Mouse (Mus musculus): ENCODE data around the gene Impg2. TPM values are rescaled to one million over a fixed set of nuclear protein-coding genes. Genes with fewer than 3 reads are reported as not detected.
A peak's percentile ranks its signal among the peaks of the same experiment; 100 is the strongest.

The Impg2 gene
- 0.28 and 0.70 TPM in 2 replicates for polyA plus RNA-seq (2014; fragmentation: Nextera tagmentation; extraction: Ambion mirVana)

- ATAC-seq (ENCODE audit: low read depth) (no peak), DNase-seq (ENCODE audit: low spot score) (no peak)
- H3K36me3 ChIP-seq (ENCODE audit: control insufficient read depth, insufficient read depth, low read length): no peaks in the 10 kb centered on the region
- no peak within 1 kb of the TSS for H3K4me2 ChIP-seq (ENCODE audit: low read depth, low read length)
- no peaks in the 10 kb centered on the region for H3K9me3 ChIP-seq (ENCODE audit: control insufficient read depth, low read length)
- no peak within 1 kb of the TSS for H3K27ac ChIP-seq (replicated peaks; ENCODE audit: low read depth, low read length)
- H3K9ac ChIP-seq (ENCODE audit: low read depth, low read length): no peak within 1 kb of the TSS
- no peaks in the 10 kb centered on the region for H3K4me1 ChIP-seq (ENCODE audit: control insufficient read depth, insufficient read depth, low read length)
- no peak within 1 kb of the TSS for H3K4me3 ChIP-seq (ENCODE audit: low read depth, low read length)
- WGBS: 44% methylated on average over 6 of the region's 6 CpGs
- H3K27me3 ChIP-seq (replicated peaks; ENCODE audit: control insufficient read depth, insufficient read depth, low read length): no peaks in the 10 kb centered on the region
These were observed at the start of gene Impg2 for GRCm38 (mm10) chr16:56204051-56204450. TSS of gene Impg2 (plus strand) at chr16:56204313.

- H3K36me3 ChIP-seq (ENCODE audit: control insufficient read depth, insufficient read depth, low read length): peaks cover 23% of the 10 kb centered on the region
- no peaks in the 10 kb centered on the region for H3K4me1 ChIP-seq (ENCODE audit: control insufficient read depth, insufficient read depth, low read length)
- H3K27me3 ChIP-seq (replicated peaks; ENCODE audit: control insufficient read depth, insufficient read depth, low read length): no peaks in the 10 kb centered on the region
- no peak overlapping the region for H3K9ac ChIP-seq (ENCODE audit: low read depth, low read length)
- no peak overlapping the region for H3K4me3 ChIP-seq (ENCODE audit: low read depth, low read length)
- WGBS: 79% methylated on average over 7 of the region's 7 CpGs
- H3K9me3 ChIP-seq (ENCODE audit: control insufficient read depth, low read length): no peaks in the 10 kb centered on the region
- H3K27ac ChIP-seq (replicated peaks; ENCODE audit: low read depth, low read length): no peak overlapping the region
- no peak overlapping the region for H3K4me2 ChIP-seq (ENCODE audit: low read depth, low read length)
- DNase-seq (ENCODE audit: low spot score) (no peak), ATAC-seq (ENCODE audit: low read depth) (no peak)
These were observed 40.6 kb upstream of the Impg2 start for GRCm38 (mm10) chr16:56163466-56163865.

GRCm38 (mm10) chr16:56170247-56170646, 33.9 kb upstream of the Impg2 start:
- Histone ChIP-seq H3K27me3 (replicated peaks; ENCODE audit: control insufficient read depth, insufficient read depth, low read length) (no peaks in the 10 kb centered on the region), H3K27ac (replicated peaks; ENCODE audit: low read depth, low read length) (no peak overlapping the region), H3K4me2 (ENCODE audit: low read depth, low read length) (no peak overlapping the region), H3K4me3 (ENCODE audit: low read depth, low read length) (no peak overlapping the region), H3K9ac (ENCODE audit: low read depth, low read length) (no peak overlapping the region), H3K4me1 (ENCODE audit: control insufficient read depth, insufficient read depth, low read length) (no peaks in the 10 kb centered on the region), H3K36me3 (ENCODE audit: control insufficient read depth, insufficient read depth, low read length) (peaks cover 44% of the 10 kb centered on the region), H3K9me3 (ENCODE audit: control insufficient read depth, low read length) (no peaks in the 10 kb centered on the region)
- DNase-seq (ENCODE audit: low spot score) (no peak), ATAC-seq (ENCODE audit: low read depth) (no peak)

- Histone ChIP-seq H3K9me3 (ENCODE audit: control insufficient read depth, low read length) (no peaks in the 10 kb centered on the region), H3K36me3 (ENCODE audit: control insufficient read depth, insufficient read depth, low read length) (peaks cover 44% of the 10 kb centered on the region), H3K27ac (replicated peaks; ENCODE audit: low read depth, low read length) (no peak overlapping the region), H3K4me2 (ENCODE audit: low read depth, low read length) (no peak overlapping the region), H3K4me3 (ENCODE audit: low read depth, low read length) (no peak overlapping the region), H3K4me1 (ENCODE audit: control insufficient read depth, insufficient read depth, low read length) (no peaks in the 10 kb centered on the region), H3K27me3 (replicated peaks; ENCODE audit: control insufficient read depth, insufficient read depth, low read length) (no peaks in the 10 kb centered on the region), H3K9ac (ENCODE audit: low read depth, low read length) (no peak overlapping the region)
- 66% methylated on average over 8 of the region's 8 CpGs for WGBS
- DNase-seq (ENCODE audit: low spot score) (peak; percentile 6), ATAC-seq (ENCODE audit: low read depth) (no peak)
These were observed 28.1 kb upstream of the Impg2 start for GRCm38 (mm10) chr16:56175867-56176581.

GRCm38 (mm10) chr16:56186863-56187262, 17.2 kb upstream of the Impg2 start:
- no peaks in the 10 kb centered on the region for H3K27me3 ChIP-seq (replicated peaks; ENCODE audit: control insufficient read depth, insufficient read depth, low read length)
- ATAC-seq (ENCODE audit: low read depth): no peak
- H3K27ac ChIP-seq (replicated peaks; ENCODE audit: low read depth, low read length): no peak overlapping the region
- no peak overlapping the region for H3K4me3 ChIP-seq (ENCODE audit: low read depth, low read length)
- no peak overlapping the region for H3K4me2 ChIP-seq (ENCODE audit: low read depth, low read length)
- H3K9me3 ChIP-seq (ENCODE audit: control insufficient read depth, low read length): 0 out of 2 replicates have a peak, but pooled peaks cover 5% of the 10 kb centered on the region
- no peak overlapping the region for H3K9ac ChIP-seq (ENCODE audit: low read depth, low read length)
- peaks cover 64% of the 10 kb centered on the region for H3K36me3 ChIP-seq (ENCODE audit: control insufficient read depth, insufficient read depth, low read length)
- DNase-seq (ENCODE audit: low spot score): no peak
- 78% methylated on average over 4 of the region's 4 CpGs for WGBS
- no peaks in the 10 kb centered on the region for H3K4me1 ChIP-seq (ENCODE audit: control insufficient read depth, insufficient read depth, low read length)

GRCm38 (mm10) chr16:56188198-56188597, 15.9 kb upstream of the Impg2 start:
- no peak overlapping the region for H3K9ac ChIP-seq (ENCODE audit: low read depth, low read length)
- H3K4me1 ChIP-seq (ENCODE audit: control insufficient read depth, insufficient read depth, low read length): no peaks in the 10 kb centered on the region
- H3K27me3 ChIP-seq (replicated peaks; ENCODE audit: control insufficient read depth, insufficient read depth, low read length): no peaks in the 10 kb centered on the region
- H3K36me3 ChIP-seq (ENCODE audit: control insufficient read depth, insufficient read depth, low read length): peaks cover 51% of the 10 kb centered on the region
- no peak for ATAC-seq (ENCODE audit: low read depth)
- H3K27ac ChIP-seq (replicated peaks; ENCODE audit: low read depth, low read length): no peak overlapping the region
- peak; percentile 18 for DNase-seq (ENCODE audit: low spot score)
- H3K4me3 ChIP-seq (ENCODE audit: low read depth, low read length): no peak overlapping the region
- 82% methylated on average over 9 of the region's 9 CpGs for WGBS
- H3K9me3 ChIP-seq (ENCODE audit: control insufficient read depth, low read length): 0 out of 2 replicates have a peak, but pooled peaks cover 5% of the 10 kb centered on the region
- H3K4me2 ChIP-seq (ENCODE audit: low read depth, low read length): no peak overlapping the region

- WGBS: 66% methylated on average over 3 of the region's 3 CpGs
- ATAC-seq (ENCODE audit: low read depth): no peak
- no peaks in the 10 kb centered on the region for H3K27me3 ChIP-seq (replicated peaks; ENCODE audit: control insufficient read depth, insufficient read depth, low read length)
- no peaks in the 10 kb centered on the region for H3K36me3 ChIP-seq (ENCODE audit: control insufficient read depth, insufficient read depth, low read length)
- no peak overlapping the region for H3K27ac ChIP-seq (replicated peaks; ENCODE audit: low read depth, low read length)
- DNase-seq (ENCODE audit: low spot score): no peak
- H3K4me3 ChIP-seq (ENCODE audit: low read depth, low read length): no peak overlapping the region
- no peaks in the 10 kb centered on the region for H3K4me1 ChIP-seq (ENCODE audit: control insufficient read depth, insufficient read depth, low read length)
- H3K9me3 ChIP-seq (ENCODE audit: control insufficient read depth, low read length): no peaks in the 10 kb centered on the region
- no peak overlapping the region for H3K4me2 ChIP-seq (ENCODE audit: low read depth, low read length)
- H3K9ac ChIP-seq (ENCODE audit: low read depth, low read length): no peak overlapping the region
These were observed 8.6 kb downstream of the Impg2 start for GRCm38 (mm10) chr16:56212740-56213139.

GRCm38 (mm10) chr16:56227686-56228085, 23.6 kb downstream of the Impg2 start:
- H3K9ac ChIP-seq (ENCODE audit: low read depth, low read length): no peak overlapping the region
- no peak overlapping the region for H3K27ac ChIP-seq (replicated peaks; ENCODE audit: low read depth, low read length)
- H3K27me3 ChIP-seq (replicated peaks; ENCODE audit: control insufficient read depth, insufficient read depth, low read length): no peaks in the 10 kb centered on the region

GRCm38 (mm10) chr16:56229455-56229854, 25.3 kb downstream of the Impg2 start:
- WGBS: 52% methylated on average over 2 of the region's 2 CpGs
- ATAC-seq (ENCODE audit: low read depth): no peak

More at GRCm38 (mm10) chr16:56227686-56228085, 23.6 kb downstream of the Impg2 start:
- peaks cover 5% of the 10 kb centered on the region; the same call in 1 of the 2 replicates for H3K36me3 ChIP-seq (ENCODE audit: control insufficient read depth, insufficient read depth, low read length)
- no peak for ATAC-seq (ENCODE audit: low read depth)
- H3K4me2 ChIP-seq (ENCODE audit: low read depth, low read length): no peak overlapping the region
- no peak for DNase-seq (ENCODE audit: low spot score)
- no peaks in the 10 kb centered on the region for H3K4me1 ChIP-seq (ENCODE audit: control insufficient read depth, insufficient read depth, low read length)
- no peak overlapping the region for H3K4me3 ChIP-seq (ENCODE audit: low read depth, low read length)
- H3K9me3 ChIP-seq (ENCODE audit: control insufficient read depth, low read length): no peaks in the 10 kb centered on the region

More at GRCm38 (mm10) chr16:56229455-56229854, 25.3 kb downstream of the Impg2 start:
- Histone ChIP-seq H3K9me3 (ENCODE audit: control insufficient read depth, low read length) (no peaks in the 10 kb centered on the region), H3K36me3 (ENCODE audit: control insufficient read depth, insufficient read depth, low read length) (peaks cover 5% of the 10 kb centered on the region; the same call in 1 of the 2 replicates), H3K27me3 (replicated peaks; ENCODE audit: control insufficient read depth, insufficient read depth, low read length) (no peaks in the 10 kb centered on the region), H3K9ac (ENCODE audit: low read depth, low read length) (no peak overlapping the region), H3K27ac (replicated peaks; ENCODE audit: low read depth, low read length) (no peak overlapping the region), H3K4me1 (ENCODE audit: control insufficient read depth, insufficient read depth, low read length) (no peaks in the 10 kb centered on the region), H3K4me2 (ENCODE audit: low read depth, low read length) (no peak overlapping the region), H3K4me3 (ENCODE audit: low read depth, low read length) (no peak overlapping the region)
- DNase-seq (ENCODE audit: low spot score): no peak

Data from embryonic facial prominence, embryonic 14.5 days (tissue).